Mouse (Mus musculus) heart, embryonic 12.5 days (tissue): Measurements from ENCODE around the gene Ccdc151. TPM values are rescaled to one million over a fixed set of nuclear protein-coding genes. Genes with fewer than 3 reads are reported as not detected.

Source experiments
- ATAC-seq: fragments of 200-750 bp; cut with Nextera tagmentation; 2 replicates; pipeline ENCODE4 v1.8.0; 2017; ENCODE audit warnings: moderate TSS enrichment, moderate library complexity; ENCODE audit not compliant: insufficient number of reproducible peaks, low FRiP score
- H3K27ac ChIP-seq: fragments of 300-500 bp; sonication (generic); 2 replicates; pipeline ENCODE4 v1.5.1; 2016; ENCODE audit warnings: mild to moderate bottlenecking, moderate library complexity; ENCODE audit not compliant: poor library complexity, severe bottlenecking
- H3K27me3 ChIP-seq: fragments of 300-500 bp; sonication (generic); replicated peaks from 2 replicates; pipeline ENCODE4 v1.6.1; 2016; ENCODE audit warnings: mild to moderate bottlenecking, moderate library complexity
- H3K36me3 ChIP-seq: fragments of 300-500 bp; sonication (generic); 2 replicates; pipeline ENCODE4 v1.6.1; 2016; ENCODE audit warnings: mild to moderate bottlenecking, moderate library complexity
- H3K4me1 ChIP-seq: fragments of 300-500 bp; sonication (generic); replicated peaks from 2 replicates; pipeline ENCODE4 v1.6.1; 2016; ENCODE audit warnings: mild to moderate bottlenecking
- H3K4me2 ChIP-seq: fragments of 300-500 bp; sonication (generic); 2 replicates; pipeline ENCODE4 v1.6.1; 2016; ENCODE audit warnings: mild to moderate bottlenecking, moderate library complexity
- H3K4me3 ChIP-seq: fragments of 300-500 bp; sonication (generic); 2 replicates; pipeline ENCODE4 v1.5.1; 2016; ENCODE audit warnings: mild to moderate bottlenecking
- H3K9ac ChIP-seq: fragments of 300-500 bp; sonication (generic); 2 replicates; pipeline ENCODE4 v1.6.1; 2016; ENCODE audit warnings: mild to moderate bottlenecking, moderate library complexity
- H3K9me3 ChIP-seq: fragments of 300-500 bp; sonication (generic); replicated peaks from 2 replicates; pipeline ENCODE4 v1.6.1; 2016; ENCODE audit warnings: mild to moderate bottlenecking, moderate library complexity
- WGBS: fragments of 180-500 bp; shearing (Covaris S2); methylation state at CpG from one replicate; pipeline ENCODE4 v1.1.7; 2016; 5-methylcytosine and 5-hydroxymethylcytosine counted together
- polyA plus RNA-seq: library from polyadenylated mRNA; unstranded; fragments of >200 nt; fragmentation: Nextera tagmentation; extraction: Ambion mirVana; gene quantifications from 2 replicates; pipeline ENCODE4 v1.2.1, GENCODE M21; 2016

Gene Ccdc151
- polyA plus RNA-seq, 1 experiment from 2014 or later: 0.29 TPM

DNA sequence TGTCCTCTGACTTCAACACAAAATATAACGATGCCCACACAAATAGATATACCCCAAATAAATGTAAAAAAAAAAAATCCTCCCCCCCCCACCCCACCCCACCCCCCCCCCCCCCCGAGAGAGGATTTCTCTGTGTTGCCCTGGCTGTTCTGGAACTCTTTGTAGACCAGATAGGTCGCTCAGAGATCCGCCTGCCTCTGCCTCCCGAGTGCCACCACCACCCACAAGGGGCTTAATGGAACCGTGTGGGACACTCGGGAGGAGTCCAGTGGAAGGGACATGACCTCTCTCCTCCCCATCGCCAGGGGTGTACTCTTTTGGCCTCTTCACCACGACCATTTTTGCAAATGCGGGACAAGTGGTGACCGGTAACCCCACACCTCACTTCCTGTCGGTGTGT, 59.4 kb downstream of the Ccdc151 start:
- peaks cover 4% of the 10 kb centered on the region; the same call in 1 of the 2 replicates for H3K36me3 ChIP-seq
- 65% methylated on average over 9 of the region's 12 CpGs for WGBS
- H3K9me3 ChIP-seq: no peaks in the 10 kb centered on the region
- no peak overlapping the region for H3K4me3 ChIP-seq
- H3K9ac ChIP-seq: no peak overlapping the region
- ATAC-seq: no peak
- H3K27me3 ChIP-seq: peaks cover 42% of the 10 kb centered on the region
- no peak overlapping the region for H3K4me2 ChIP-seq
- no peak overlapping the region for H3K27ac ChIP-seq
- peaks cover 8% of the 10 kb centered on the region for H3K4me1 ChIP-seq

Other genes starting within 250 kb of the Ccdc151 start
- gene Spc24, start 242.3 kb downstream of the Ccdc151 start, polyA plus RNA-seq: 84.5 and 86.8 TPM in 2 replicates
- 18.9 and 19.9 TPM in 2 replicates for gene Kank2, start 203.9 kb downstream of the Ccdc151 start, polyA plus RNA-seq
- 1.7 and 1.9 TPM in 2 replicates for gene Angptl8, start 167.1 kb downstream of the Ccdc151 start, polyA plus RNA-seq
- 52.3 and 59.0 TPM in 2 replicates for gene Dock6, start 150.0 kb downstream of the Ccdc151 start, polyA plus RNA-seq
- gene Rab3d, start 84.4 kb downstream of the Ccdc151 start, polyA plus RNA-seq: 10.5 and 12.2 TPM in 2 replicates
- 2.7 and 3.8 TPM in 2 replicates for gene Ccdc159, start 75.2 kb downstream of the Ccdc151 start, polyA plus RNA-seq
- gene Tmem205, start 75.1 kb downstream of the Ccdc151 start, polyA plus RNA-seq: 38.3 and 38.4 TPM in 2 replicates
- gene Plppr2, start 65.6 kb downstream of the Ccdc151 start, polyA plus RNA-seq: 8.2 and 8.4 TPM in 2 replicates
- gene Swsap1, start 46.9 kb downstream of the Ccdc151 start, polyA plus RNA-seq: 4.8 and 5.8 TPM in 2 replicates
- gene Epor, start 39.1 kb downstream of the Ccdc151 start, polyA plus RNA-seq: 10.9 and 12.0 TPM in 2 replicates
- 1.7 and 2.0 TPM in 2 replicates for gene Rgl3, start 13.2 kb downstream of the Ccdc151 start, polyA plus RNA-seq
- gene Prkcsh, start 172 bp upstream of the Ccdc151 start, polyA plus RNA-seq: 79.5 and 81.4 TPM in 2 replicates
- 0.13 and 0.40 TPM in 2 replicates for gene Elavl3, start 49.4 kb upstream of the Ccdc151 start, polyA plus RNA-seq
- gene Gm49318, start 68.6 kb upstream of the Ccdc151 start, polyA plus RNA-seq: not detected in 2 replicates
- gene Zfp653, start 68.7 kb upstream of the Ccdc151 start, polyA plus RNA-seq: 9.8 and 10.0 TPM in 2 replicates
- 49.3 and 51.4 TPM in 2 replicates for gene Ecsit, start 82.8 kb upstream of the Ccdc151 start, polyA plus RNA-seq
- 391 and 421 TPM in 2 replicates for gene Cnn1, start 96.6 kb upstream of the Ccdc151 start, polyA plus RNA-seq
- gene Elof1, start 114.5 kb upstream of the Ccdc151 start, polyA plus RNA-seq: 102 and 104 TPM in 2 replicates
- 28.9 and 31.6 TPM in 2 replicates for gene Acp5, start 133.1 kb upstream of the Ccdc151 start, polyA plus RNA-seq
- 43.8 and 45.2 TPM in 2 replicates for gene Pigyl, start 154.2 kb upstream of the Ccdc151 start, polyA plus RNA-seq
- gene Zfp872, start 185.5 kb upstream of the Ccdc151 start, polyA plus RNA-seq: 0.17 TPM in 1 of 2 replicates, not detected in the other
- 19.1 and 20.0 TPM in 2 replicates for gene Zfp809, start 223.1 kb upstream of the Ccdc151 start, polyA plus RNA-seq